Mouse (Mus musculus) layer of hippocampus, postnatal 25 days (tissue): ENCODE data around the gene Cd19. TPM values are rescaled to one million over a fixed set of nuclear protein-coding genes. Genes with fewer than 3 reads are reported as not detected.
"Not testable (repeated sequence)": the region's sequence is repeated elsewhere in the genome, so short reads cannot be mapped to it uniquely, and the experiment has no call there.

Experiments
- DNase-seq, 2 experiments: peaks; one replicate each; pipeline ENCODE4 v3.0.0; 2022; ENCODE audit warnings: mixed read lengths in 2 of 2, low spot score in 1 of 2; ENCODE audit errors: extremely low spot score in 1 of 2
- total RNA-seq, 2 experiments: library from RNA; stranded (reverse); gene quantifications; 2 replicates each; pipeline ENCODE4 v1.2.3; 2021

The Cd19 gene
- total RNA-seq, 2 experiments from 2014 or later, result not detected

DNA sequence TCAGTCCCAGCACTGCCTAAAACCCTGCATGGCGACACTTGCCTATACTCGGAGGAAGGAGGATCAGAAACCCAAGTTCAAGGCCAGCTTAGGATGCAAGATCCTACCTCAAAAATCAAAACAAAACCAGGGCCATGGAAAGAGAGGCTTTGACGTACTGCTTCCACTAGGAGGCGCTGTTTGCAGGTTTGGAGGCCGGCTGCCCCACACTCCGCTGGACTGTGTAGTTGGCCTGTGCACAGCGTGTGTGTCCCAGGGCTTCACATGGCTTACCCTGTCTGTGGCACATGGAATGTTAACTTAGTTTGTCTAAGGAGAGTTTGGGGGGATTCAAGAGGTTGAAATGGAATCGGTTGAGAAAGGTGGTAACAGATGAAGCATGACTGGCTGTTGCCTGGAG lies 22.2 kb upstream of the Cd19 start:
- DNase-seq, result peak in 1 of 2 experiments; percentile 56

DNA sequence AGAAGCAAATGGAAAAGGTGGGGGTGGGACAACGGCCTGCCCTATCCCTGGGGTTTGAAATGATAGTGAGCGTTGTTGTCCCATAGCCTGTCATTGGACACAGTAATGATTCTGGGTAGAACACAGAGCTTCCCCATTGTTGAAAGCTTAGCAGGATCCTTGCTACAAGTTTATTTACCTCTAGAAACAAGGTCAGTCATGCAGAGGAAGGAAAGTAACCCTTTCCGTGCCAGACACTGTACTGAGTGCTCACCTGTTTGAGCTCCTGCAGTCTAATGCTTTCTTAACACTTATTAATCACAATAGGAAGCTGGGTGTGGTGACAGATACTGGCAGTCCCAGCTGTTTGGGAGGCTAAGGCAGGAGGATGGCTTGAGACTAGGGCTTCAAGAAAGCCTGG lies 21.1 kb upstream of the Cd19 start:
- no peak for DNase-seq

DNA sequence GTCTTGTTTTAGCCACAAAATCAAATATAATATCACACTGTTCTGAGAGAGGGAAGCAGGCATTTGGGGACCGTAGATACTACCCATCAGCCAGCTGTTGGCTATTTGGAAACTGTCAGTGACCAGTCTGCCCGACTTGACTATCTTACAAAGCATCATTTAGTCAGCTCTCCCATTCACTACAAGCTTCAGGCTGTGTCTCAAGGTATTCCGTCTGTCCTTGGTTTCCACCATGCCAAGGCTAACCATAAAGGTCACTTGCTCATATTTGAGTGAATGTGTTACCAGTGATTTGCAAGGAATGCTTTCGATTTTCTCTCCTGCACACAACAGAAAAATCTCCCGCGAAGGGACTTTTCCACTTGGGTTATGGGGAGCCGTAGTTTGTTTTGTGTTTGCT lies 20.0 kb upstream of the Cd19 start:
- DNase-seq, result no peak

DNA sequence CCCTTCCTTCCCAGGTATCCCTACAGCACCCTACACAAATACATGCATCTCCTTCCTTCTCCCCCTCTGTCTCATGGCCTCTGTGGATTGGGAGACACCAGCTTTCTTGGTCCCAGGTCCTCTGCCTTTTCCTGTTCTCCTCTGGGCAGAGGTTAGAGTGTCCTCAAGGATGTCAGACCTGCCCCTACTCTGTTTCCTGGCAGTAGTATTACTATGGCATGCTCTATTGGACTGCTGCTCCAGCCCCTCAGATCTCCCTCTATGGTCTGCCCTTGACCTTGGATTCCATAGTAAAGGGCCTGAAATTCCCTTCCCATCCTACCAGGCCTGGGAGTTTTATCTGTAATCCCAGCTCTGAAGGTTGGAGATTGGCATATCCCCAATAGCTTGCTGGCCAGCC lies 15.5 kb upstream of the Cd19 start:
- DNase-seq, result no peak

DNA sequence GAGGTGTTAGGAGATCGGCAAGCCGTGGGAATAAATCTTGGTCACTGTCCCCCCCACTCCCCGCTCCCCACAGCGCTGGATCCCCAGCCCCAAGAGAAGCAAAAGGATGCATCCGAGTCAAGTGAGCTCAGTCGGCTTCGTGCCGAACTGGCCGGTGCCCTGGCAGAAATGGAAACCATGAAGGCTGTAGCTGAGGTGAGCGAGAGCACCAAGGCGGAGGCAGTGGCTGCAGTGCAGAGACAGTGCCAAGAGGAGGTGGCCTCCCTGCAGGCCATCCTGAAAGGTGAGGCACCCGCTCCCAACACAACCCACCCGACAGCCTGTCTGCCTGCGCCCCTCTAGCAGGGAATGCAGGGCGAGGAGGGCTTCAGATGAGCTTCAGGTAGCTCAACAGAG lies 14.8 kb upstream of the Cd19 start:
- no peak for DNase-seq

DNA sequence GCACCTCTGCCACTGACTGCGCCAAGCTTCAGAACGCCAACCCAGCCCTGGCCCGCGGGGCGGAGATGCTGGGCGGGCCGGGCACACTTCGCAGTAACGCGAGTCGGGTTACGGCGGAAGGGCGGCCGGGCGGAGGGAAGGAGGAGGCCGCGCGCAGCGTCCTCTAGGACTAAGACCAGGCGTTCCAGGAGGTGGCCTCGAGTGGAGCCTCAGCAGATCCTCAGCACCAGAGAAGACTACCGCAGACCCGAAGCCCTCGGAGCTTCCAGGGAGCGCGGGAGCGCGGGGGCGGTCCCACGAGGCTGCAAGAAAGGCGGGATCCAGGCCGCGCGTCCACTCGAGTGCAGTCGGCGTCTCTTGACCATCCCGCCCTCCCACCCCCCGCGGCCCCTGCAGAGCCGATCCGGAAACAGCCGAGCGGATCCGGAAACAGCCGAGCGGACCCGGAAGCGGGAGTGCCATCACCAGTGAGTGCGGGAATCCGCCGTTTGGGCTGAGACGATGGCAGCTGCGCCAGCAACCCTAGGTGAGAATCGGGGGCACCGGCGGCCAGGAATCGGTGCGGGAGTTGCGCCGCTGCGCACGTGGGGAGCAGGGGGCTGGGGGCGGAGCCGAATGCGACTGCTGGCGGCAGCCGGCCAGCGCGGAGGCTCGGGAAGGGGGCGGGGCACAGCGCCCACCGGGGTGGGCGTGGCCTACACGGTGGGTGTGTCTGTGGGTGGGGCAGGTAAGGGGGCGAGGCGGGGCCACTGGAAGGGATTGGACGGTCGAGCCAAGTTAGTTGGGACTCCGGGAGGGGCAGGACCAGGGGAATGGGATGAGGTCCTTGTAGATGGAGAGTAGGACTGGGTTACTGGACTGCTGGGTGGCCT lies 14.2 kb upstream of the Cd19 start, which contains the start of gene Rabep2:
Gene Rabep2 (plus strand): TSS at position 129 of the 872 bp plus-strand sequence.
- peak; percentile 96 to 99 for DNase-seq

DNA sequence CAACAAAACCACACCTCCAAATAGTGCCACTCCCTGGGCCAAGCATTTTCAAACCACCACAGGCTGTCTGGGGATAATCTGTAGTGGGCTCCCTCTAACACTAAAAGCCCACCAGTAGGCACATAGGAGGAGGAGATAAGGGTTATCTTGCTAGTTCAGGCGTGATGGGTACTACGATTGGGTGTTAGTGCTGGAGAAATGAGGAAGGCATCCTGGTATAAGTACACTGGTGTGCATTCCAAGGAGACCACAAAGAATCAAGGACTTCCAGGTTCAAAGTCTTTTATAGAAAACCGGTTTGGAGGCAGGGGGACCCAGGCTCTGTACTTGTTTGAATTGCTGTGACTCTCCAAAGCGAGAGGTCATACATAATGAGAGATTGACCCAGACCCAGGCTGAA lies 13.5 kb upstream of the Cd19 start:
- DNase-seq, result no peak

DNA sequence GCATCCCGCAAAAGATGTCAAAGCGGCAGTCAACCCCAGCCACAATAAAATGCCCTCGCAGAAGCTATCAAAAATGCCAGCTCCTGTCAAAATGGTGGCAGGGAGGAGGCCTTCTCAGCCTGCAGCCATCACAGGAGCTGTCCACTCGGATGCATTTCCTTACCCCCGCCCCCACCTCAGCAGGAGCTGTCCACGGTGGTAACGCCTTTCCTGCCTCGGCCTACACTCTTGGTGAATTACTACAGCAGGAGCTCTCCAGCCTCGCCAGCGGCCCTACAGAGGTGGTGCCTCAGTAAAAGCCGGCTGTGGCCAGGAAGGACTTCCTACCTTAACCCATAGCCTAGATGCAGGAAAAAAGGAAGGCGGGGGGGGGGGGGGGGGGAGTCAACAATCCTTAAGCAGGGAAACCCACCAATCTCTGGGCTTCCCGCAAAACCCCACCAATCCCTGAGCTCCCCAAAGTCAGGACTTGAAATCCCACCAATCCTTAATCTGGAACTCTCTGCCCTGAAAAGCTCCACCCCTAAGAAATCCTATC lies 12.7 kb upstream of the Cd19 start:
- no peak for DNase-seq

DNA sequence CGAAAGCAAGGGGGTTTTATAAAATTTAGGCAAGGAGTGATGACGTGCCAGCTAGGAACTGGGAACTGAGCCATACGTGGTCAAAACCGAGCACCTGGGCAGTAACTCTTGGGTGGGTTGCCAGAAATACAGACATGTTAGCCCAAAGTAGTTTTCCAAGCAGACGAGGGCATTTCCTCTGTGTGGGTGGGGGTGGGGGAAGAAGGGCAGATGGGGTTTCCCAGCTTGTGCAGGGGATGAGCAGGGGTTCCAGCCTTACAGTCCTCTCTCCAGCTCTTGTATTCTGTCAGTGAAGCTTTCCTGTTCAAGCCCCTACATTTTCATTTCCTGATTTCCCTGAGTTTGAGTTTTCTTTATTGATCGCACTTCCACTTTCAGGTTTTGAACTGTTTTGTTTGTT lies 9.5 kb upstream of the Cd19 start:
- no peak for DNase-seq

DNA sequence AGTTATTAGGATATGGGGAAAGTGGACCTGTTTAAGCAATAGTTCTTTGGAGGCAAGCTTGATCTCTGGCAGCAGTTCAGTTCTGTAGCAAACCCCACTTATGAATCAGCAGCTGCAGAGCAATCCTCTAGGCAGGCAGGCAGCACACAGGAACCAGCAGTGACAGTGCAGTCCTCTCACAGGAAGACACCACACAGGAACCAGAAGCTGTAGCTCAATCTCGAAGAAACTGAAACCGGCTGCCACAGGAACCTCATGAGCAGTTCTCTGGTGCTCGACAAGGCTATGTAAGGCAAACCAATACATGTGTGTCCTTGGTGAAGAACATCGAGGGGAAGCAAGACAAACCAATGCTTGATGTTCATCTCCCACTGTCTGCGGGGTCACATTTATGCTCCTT lies 7.1 kb upstream of the Cd19 start:
- DNase-seq, result no peak

DNA sequence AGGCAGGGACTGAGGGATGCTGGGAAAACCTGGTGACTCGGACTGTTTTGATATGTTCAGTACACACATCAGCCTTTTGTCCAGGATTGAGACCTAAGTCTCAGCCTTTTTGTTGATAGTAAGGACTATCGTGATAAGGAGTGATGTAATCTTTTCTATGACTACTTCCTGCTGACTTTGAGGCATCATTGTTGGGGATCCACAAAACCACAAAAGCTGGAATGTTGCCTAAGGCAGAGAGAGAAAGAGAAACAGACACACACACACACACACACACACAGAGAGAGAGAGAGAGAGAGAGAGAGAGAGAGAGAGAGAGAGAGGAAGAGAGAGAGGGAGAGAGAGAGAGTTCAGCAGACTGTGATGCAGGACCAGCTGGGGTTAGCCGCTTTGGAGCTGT lies 3.8 kb upstream of the Cd19 start:
- DNase-seq, result no peak

DNA sequence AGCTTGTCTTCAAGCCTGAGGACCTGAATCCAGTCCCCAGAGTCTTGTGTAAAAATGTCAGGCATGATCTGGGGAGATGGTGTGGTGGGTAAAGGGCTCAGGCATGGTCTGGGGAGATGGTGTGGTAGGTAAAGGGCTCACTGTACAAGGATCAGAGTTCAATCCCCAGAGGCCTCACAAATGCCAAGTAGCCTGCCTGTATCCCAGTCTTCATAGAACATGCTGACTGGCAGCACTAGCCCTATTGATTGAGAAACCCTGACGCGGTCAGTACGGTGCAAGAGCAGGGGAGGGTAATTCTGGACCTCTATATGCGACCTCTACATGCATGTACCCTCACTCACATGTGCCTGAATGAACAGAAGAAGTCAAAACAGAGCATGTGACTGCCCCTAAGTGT lies 2.9 kb upstream of the Cd19 start:
- DNase-seq, result no peak

DNA sequence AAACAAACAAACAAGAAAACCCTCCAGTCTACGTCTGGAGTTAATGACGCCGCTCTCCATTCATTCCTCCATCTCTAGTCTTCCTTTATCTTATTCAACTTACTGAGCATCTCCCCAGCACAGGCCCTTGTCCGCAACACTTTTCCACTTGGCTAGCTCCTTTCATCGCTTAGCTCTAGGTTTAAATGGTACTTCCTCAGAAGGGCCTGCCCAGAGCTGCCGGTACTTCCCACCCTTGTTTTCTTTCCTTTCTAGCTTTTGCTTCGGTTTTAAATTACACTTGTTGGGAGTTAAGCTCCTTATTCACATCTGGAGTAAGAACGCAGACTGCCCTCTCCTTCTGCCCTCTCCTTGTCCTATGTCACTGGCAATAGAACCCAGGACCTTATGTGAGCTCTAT lies 2.4 kb upstream of the Cd19 start:
- DNase-seq, result no peak

DNA sequence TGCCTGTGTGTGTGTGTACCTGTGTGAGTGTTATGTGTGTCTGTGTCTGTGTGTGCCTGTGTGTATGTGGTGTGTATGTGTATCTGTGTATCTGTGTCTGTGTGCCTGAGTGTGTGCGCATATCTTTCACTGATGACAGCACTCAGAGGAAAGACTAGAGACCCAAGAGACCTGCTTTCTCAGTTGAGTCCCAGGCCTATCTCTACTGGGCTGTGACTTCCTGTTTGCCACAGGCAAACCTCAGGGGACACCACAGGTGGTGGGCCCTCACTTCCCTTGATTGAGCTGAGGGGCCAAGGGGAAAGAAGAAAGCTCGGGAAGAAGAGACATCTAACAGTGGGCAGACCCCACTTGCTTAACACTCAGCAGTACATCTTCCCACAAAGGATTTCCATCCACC lies 1.9 kb upstream of the Cd19 start:
- no peak for DNase-seq

DNA sequence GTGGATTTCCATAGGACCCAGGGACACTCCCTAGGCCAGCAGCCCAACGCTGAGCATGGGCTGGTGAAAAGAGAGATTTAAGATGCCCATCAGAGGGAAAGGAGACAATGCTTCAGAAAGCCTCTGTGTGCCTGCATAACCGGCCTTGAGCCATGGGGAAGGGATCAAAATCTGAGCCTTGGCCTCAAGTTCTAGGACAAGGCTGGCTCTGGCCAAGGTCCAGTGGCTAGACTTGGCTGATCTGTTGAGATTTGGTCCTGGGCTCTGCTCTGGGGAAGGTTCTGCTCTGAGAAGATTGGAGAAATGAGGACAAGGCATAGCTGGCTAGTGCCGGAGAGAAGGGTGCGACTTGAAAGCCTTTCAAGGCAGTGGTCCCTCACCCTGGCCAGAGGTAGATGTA lies 3.6 kb downstream of the Cd19 start:
- DNase-seq, result no peak

DNA sequence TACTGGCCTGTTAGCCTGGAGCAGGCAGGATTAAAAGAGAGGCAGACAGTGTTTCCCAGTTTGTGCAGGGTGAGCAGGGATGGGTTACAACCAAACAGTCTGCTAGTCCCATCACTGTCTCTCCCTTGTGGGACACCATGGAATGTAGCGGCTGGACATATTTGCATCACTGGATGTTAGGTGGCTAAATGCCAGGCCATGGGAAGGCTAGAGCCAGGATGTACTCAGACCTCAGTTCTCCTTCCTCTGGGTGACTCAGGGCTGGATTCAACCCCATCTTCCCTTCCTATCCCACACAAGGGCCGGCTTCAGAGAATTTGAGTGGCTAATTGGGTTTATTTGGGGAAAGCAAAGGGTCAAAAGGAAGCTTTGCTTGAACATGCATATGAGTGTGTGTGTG lies 6.0 kb downstream of the Cd19 start:
- no peak for DNase-seq

DNA sequence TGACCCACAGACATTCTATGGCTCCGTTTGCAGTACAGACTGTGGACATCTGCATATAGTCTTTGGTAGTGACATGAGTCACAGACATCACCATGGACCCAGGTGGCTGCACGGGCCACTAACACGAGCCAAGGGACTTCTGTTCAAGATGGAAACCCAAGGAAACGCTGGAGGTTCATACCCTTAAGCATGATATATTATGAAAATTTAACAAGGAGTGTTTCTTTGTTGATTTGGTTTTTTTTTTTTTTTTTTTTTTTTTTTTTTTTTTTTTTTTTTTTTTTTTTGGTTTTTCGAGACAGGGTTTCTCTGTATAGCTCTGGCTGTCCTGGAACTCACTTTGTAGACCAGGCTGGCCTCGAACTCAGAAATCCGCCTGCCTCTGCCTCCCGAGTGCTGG lies 12.2 kb downstream of the Cd19 start:
- DNase-seq, result not testable (repeated sequence)

DNA sequence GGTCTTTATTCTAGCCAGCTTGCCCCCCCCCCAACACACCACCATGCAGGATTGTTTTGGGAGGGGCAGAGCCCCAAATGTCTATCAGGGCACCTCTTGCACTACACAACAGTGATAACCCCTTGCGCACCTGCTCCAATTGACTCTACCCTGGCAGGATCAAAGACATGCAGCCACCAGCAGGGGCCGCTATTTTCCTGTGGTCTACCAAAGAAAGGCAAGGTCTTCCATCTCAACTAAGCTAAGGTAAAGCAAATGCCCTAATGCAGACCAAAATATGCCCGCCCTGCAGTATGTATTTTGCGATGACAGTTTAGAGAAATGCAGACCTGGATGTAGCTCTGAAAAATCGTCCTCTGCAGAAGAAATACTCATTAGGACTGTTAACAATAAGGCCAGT lies 15.1 kb downstream of the Cd19 start:
- DNase-seq, result peak; percentile 66 to 93

DNA sequence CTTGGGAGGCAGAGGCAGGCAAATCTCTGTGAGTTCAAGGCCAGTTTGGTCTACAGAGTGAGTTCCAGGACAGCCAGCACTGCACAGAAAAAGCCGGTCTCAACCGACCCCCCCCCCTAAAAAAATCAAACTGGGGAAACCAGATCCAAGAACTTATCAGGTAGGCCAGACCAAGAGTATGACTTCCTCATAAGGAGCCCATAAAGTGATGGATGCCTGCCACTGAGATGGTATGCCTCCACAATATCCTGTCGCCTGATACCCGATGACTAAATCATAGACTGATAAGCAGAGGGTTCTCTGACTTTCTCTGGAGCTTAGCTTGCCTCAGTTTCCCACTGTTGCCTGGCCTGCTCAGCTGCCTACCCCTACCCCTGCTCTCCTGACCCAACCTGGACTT lies 16.9 kb downstream of the Cd19 start:
- DNase-seq, result no peak

DNA sequence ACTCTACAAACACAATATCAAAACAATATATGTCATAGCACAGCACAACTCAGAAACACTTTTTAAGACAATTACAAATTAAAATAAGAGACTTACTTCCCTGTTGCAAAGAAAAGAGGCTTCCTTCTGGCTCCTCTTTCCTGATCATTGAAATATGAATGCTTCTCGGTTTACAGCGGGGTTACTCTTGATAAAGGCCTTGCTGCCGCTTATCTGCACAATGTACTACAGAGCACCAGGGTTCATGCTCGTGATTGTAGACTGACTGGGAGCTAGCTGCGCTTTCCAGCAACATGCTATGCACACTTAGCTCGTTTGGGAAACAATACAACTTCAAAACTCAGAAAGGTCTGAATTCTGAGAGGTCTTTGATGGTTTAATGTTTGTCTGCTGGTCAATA lies 17.5 kb downstream of the Cd19 start:
- DNase-seq, result no peak

DNA sequence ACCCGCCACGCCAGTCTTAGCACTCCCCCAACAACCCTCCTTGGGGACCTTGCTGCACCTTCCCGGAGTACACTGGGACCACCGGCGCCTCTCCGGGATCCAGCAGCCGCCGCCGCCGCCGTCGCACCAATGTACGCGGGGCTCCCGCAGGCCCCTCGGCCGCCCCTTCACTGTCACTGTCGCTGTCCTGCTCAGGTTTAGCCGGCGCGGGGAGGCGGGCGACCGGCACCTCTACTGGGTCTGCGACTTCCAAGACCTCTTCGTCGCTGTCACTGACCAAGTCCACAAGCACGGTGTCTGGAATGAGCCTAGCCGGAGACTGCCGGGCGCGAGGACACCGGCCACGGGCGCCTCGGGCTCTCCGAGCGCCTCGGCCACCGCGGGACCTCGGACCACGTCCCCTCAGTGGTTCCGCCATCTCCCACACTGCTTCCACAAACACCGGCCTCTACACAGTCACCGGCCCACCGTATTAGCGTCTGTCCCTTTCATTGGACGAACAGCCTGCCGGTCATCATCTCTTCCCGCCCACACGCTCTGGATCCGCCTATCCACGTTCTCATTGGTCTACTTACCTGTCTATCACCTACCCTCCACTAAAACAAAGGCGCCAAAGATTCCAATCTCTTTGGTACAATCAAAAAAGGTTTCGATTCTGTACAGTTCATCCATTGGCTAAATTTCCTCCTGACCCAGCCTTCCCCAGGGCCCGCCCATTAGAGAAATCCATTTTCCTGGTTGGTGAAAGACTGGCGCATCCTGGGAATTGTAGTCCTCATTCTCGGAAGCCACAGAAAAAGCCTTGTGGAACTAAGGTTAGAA lies 18.2 kb downstream of the Cd19 start, which contains the start of gene Nfatc2ip:
Gene Nfatc2ip (minus strand): TSS at position 440 of the 822 bp plus-strand sequence.
- DNase-seq, result peak; percentile 85 to 92
